Mouse (Mus musculus) effector memory CD4-positive, alpha-beta T cell, adult 5 months (primary cell): Measurements from ENCODE around the gene Rad51ap1. TPM values are rescaled to one million over a fixed set of nuclear protein-coding genes. Genes with fewer than 3 reads are reported as not detected.

Source experiments
- polyA plus RNA-seq: library from polyadenylated mRNA; unstranded; fragments of 100-300 nt; shearing (Covaris generic); gene quantifications from one replicate; pipeline ENCODE4 v1.2.1, GENCODE M21; 2017

Gene Rad51ap1
- polyA plus RNA-seq = 1.6 TPM

DNA sequence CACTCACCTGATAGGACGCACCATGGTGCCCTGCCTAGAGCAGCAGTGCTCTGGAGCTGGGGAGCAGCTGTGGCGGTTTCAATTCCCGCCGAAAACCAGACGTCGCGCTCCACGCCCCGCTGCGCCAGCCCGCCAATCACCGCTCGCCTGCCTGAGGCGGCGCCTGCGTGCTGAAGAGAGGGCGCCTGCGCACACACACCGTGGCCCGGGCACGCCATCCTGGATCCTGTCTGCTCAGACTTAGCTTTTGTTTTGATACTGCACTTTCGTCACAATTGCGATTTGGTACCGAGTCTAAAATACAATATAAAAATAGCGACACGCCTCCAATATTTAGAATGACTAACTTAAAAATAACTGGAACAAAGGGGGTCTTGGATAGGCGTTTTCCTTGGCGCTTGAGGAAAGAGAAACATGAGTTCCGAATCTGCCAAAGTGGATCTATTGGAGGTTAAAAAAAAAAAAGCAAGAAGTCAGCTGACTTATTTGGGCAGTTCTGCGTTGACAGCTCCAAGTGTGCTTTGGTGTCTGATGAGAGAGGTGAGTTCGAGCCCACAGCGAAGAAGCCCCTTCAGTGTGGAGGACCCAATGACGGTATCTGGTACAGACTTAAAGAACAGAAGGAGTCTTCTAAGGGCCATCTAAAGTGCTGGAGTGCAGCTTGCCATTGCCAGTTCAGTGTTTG lies at the start of gene Rad51ap1, which contains the start of gene D6Wsu163e:
Gene Rad51ap1, minus strand, starts transcription at position 101 of the 685 bp plus-strand sequence.
Gene D6Wsu163e, plus strand, starts transcription at position 476 of the 685 bp plus-strand sequence.

DNA sequence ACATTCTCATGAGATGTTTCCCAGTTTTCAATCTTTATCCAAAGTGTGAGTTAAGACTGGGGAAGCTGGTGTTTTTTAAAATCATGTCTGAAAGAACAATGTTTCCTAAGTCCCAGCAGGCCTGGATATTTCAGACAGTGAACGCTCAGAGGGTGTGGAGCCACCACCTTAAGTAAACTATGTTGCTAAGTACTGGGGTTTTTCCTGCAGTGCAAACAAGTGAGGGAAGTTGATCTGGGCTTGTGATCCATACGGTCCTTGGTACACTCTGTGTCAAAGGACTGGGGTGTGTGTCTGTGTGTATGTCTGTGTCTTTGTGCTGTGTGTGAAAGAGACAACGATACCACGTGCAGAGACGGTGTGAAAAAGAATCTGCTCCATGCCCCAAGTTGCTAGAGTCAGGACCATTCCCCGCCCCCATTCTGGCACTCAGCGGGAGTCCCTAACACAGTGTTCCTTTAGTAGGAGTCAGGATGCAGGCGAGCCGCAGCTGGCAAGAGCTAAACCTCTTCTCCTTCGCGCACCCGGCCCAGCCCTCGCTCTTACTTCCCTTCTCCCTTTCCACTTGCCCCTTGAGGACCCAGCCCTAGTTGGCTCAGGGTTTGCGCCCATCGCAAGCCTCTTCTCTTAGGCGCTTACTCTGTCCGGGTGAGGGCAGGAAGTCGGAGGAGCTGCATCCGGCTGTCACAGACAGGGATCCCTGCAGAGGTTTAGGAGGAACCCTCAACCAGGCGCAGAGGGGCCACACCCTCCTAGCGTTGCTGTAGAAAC lies 18.1 kb downstream of the Rad51ap1 start, which contains the start of gene Dyrk4:
Gene Dyrk4, minus strand, starts transcription at position 729 of the 771 bp plus-strand sequence.

Other genes starting within 250 kb of the Rad51ap1 start
- gene Kcna6, start 198.9 kb downstream of the Rad51ap1 start, polyA plus RNA-seq = not detected
- 88.1 TPM for gene Ndufa9, start 90.5 kb downstream of the Rad51ap1 start, polyA plus RNA-seq
- not detected for gene Akap3, start 86.5 kb downstream of the Rad51ap1 start, polyA plus RNA-seq
- not detected for gene Dyrk4, start 17.7 kb downstream of the Rad51ap1 start, polyA plus RNA-seq
- 6.9 TPM for gene D6Wsu163e, start 375 bp upstream of the Rad51ap1 start, polyA plus RNA-seq
- gene Fgf6, start 76.0 kb upstream of the Rad51ap1 start, polyA plus RNA-seq = not detected
- gene Fgf23, start 133.3 kb upstream of the Rad51ap1 start, polyA plus RNA-seq = not detected
- gene Tigar, start 170.0 kb upstream of the Rad51ap1 start, polyA plus RNA-seq = 9.5 TPM
- 539 TPM for gene Ccnd2, start 212.6 kb upstream of the Rad51ap1 start, polyA plus RNA-seq